Mouse (Mus musculus): Measurements from ENCODE around the gene Hmg20a.

DNA sequence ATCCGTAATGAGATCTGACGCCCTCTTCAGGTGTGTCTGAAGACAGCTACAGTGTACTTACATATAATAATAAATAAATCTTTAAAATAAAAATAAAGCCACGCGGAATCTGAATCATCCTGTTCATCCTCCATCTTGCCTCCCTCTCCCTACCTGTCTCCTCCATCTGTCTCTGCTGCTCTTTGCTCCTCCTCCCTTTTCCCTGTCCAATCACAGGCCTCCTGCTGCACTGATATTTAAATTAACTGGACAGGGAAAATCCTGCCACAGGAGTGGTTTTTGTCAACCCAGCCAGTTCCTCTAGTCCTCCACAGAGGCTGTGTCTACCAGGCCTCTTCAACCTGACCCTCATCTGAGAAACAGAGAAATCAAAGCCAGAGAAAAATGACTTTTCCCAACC lies 94.1 kb downstream of the Hmg20a start:
- TF ChIP-seq CTCF (IDR thresholded peaks at IDR 0.05; ENCODE audit: low read depth, low read length): no peak
- TF ChIP-seq TAL1 (conservative IDR thresholded peaks at IDR 0.05; ENCODE audit: low read depth, low read length): no peak
- no peak for TF ChIP-seq POLR2AphosphoS5 (IDR thresholded peaks at IDR 0.05; ENCODE audit: insufficient replicate concordance, low read depth, low read length)
